15 mouse cellular contexts compared by ENCODE assay signal in the genomic region with DNA sequence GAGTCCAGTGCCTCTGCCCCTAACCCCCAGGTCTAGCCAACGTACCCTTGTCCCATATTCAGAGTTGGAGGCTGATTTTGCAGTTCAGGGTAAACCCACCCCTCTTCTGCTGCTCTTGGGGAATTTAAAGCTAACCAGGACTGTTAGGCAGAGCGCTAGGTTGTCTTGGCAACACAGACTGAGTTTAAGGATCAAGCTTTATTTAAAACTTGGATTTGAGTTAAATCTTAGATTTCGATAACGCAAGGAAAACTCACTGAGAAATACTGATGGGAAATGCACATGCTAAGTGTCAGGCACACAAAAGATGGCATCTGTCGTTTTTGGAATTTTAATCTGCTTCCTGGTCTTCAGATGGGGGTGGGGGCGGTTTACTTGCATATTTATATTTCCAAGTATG.
"Had no signal": no experiment of that assay in that cellular context is flagged by ENCODE, and none has a peak within 500 bp of the region (broad histone marks: within the 10 kb centered on the region; RNA-seq: fewer than 3 reads in every experiment).

No protein-coding gene starts in this region.

- H3K27me3 ChIP-seq: limb, embryonic 12.5 days; liver, embryonic 13.5 days; lung, embryonic 15.5 days; megakaryocyte, embryonic 14.5 days; midbrain, embryonic 15.5 days; neural tube, embryonic 12.5 days; stomach, embryonic 15.5 days had no signal

- H3K9me3 ChIP-seq: limb, embryonic 12.5 days; liver, embryonic 13.5 days; lung, embryonic 15.5 days; midbrain, embryonic 15.5 days; neural tube, embryonic 12.5 days; stomach, embryonic 15.5 days had no signal

- ATAC-seq: liver, postnatal 0 days; midbrain, embryonic 15.5 days had no signal

- H3K4me1 ChIP-seq: limb, embryonic 12.5 days; liver, embryonic 13.5 days; lung, embryonic 15.5 days; megakaryocyte, embryonic 14.5 days; midbrain, embryonic 15.5 days; neural tube, embryonic 12.5 days; stomach, embryonic 15.5 days had no signal

- H3K4me2 ChIP-seq: limb, embryonic 12.5 days; liver, embryonic 13.5 days; lung, embryonic 15.5 days; midbrain, embryonic 11.5 days; midbrain, embryonic 15.5 days; neural tube, embryonic 12.5 days; stomach, embryonic 15.5 days had no signal

- H3K9ac ChIP-seq: limb, embryonic 12.5 days; liver, embryonic 13.5 days; liver, postnatal 0 days; lung, embryonic 15.5 days; midbrain, embryonic 15.5 days; neural tube, embryonic 12.5 days; stomach, embryonic 15.5 days had no signal

- DNase-seq: kidney, postnatal 10 days; kidney, postnatal 4 days; liver; liver, embryonic 13.5 days; liver, postnatal 0 days; retina, postnatal 1 day; thymus, postnatal 4 days had no signal

- H3K27ac ChIP-seq: limb, embryonic 12.5 days; liver, embryonic 13.5 days; lung, embryonic 15.5 days; macrophage; midbrain, embryonic 15.5 days; neural tube, embryonic 12.5 days; stomach, embryonic 15.5 days had no signal

- H3K4me3 ChIP-seq: limb, embryonic 12.5 days; liver, embryonic 13.5 days; lung, embryonic 15.5 days; megakaryocyte, embryonic 14.5 days; midbrain, embryonic 15.5 days; neural tube, embryonic 12.5 days; stomach, embryonic 15.5 days had no signal
